Mouse (Mus musculus) kidney, embryonic 16.5 days (tissue): ENCODE data around the gene Wnt3a. TPM values are rescaled to one million over a fixed set of nuclear protein-coding genes. Genes with fewer than 3 reads are reported as not detected.

Experiments used
- ATAC-seq: fragments of 200-750 bp; cut with Nextera tagmentation; 2 replicates; pipeline ENCODE4 v1.8.0; 2017; ENCODE audit warnings: moderate TSS enrichment; ENCODE audit not compliant: low FRiP score, low TSS enrichment
- H3K27ac ChIP-seq: fragments of 300-500 bp; sonication (generic); 2 replicates; pipeline ENCODE4 v1.5.1; 2014; ENCODE audit warnings: low read length
- H3K27me3 ChIP-seq: fragments of 300-500 bp; sonication (generic); 2 replicates; pipeline ENCODE4 v1.6.1; 2014; ENCODE audit warnings: low read length, control low read depth, mixed read lengths; ENCODE audit not compliant: insufficient read depth
- H3K36me3 ChIP-seq: fragments of 300-500 bp; sonication (generic); 2 replicates; pipeline ENCODE4 v1.6.1; 2014; ENCODE audit warnings: low read length, control low read depth, mixed read lengths; ENCODE audit not compliant: insufficient read depth
- H3K4me1 ChIP-seq: fragments of 300-500 bp; sonication (generic); 2 replicates; pipeline ENCODE4 v1.6.1; 2014; ENCODE audit warnings: low read length, control low read depth, mixed read lengths; ENCODE audit not compliant: insufficient read depth
- H3K4me2 ChIP-seq: fragments of 300-500 bp; sonication (generic); replicated peaks from 2 replicates; pipeline ENCODE4 v1.6.1; 2014; ENCODE audit warnings: low read depth, low read length
- H3K4me3 ChIP-seq: fragments of 300-500 bp; sonication (generic); 2 replicates; pipeline ENCODE4 v1.5.1; 2014; ENCODE audit warnings: mild to moderate bottlenecking, low read length
- H3K9ac ChIP-seq: fragments of 300-500 bp; sonication (generic); replicated peaks from 2 replicates; pipeline ENCODE4 v1.6.1; 2014; ENCODE audit warnings: low read length
- H3K9me3 ChIP-seq: fragments of 300-500 bp; sonication (generic); 2 replicates; pipeline ENCODE4 v1.6.1; 2016; ENCODE audit warnings: low read length, control low read depth
- WGBS: fragments of 180-500 bp; shearing (Covaris S2); extraction: QIAGEN DNeasy Blood & Tissue Kit; methylation state at CpG from one replicate; pipeline ENCODE4 v1.1.7; 2014; 5-methylcytosine and 5-hydroxymethylcytosine counted together
- polyA plus RNA-seq: library from polyadenylated mRNA; unstranded; fragments of >200 nt; fragmentation: Nextera tagmentation; extraction: Ambion mirVana; gene quantifications from 2 replicates; pipeline ENCODE4 v1.2.1, GENCODE M21; 2015

Gene Wnt3a
- polyA plus RNA-seq = not detected in 2 replicates

GRCm38 (mm10) chr11:59290702-59291303 is at the start of gene Wnt3a:
Wnt3a (minus strand) TSS chr11:59290752.
- Histone ChIP-seq H3K27me3 (peaks cover 83% of the 10 kb centered on the region), H3K27ac (no peak within 1 kb of the TSS), H3K9me3 (no peaks in the 10 kb centered on the region), H3K4me1 (peaks cover 9% of the 10 kb centered on the region; the same call in 1 of the 2 replicates), H3K36me3 (no peaks in the 10 kb centered on the region), H3K9ac (no peak within 1 kb of the TSS), H3K4me3 (peak within 1 kb of the TSS; percentile 39), H3K4me2 (peak within 1 kb of the TSS; percentile 54)
- ATAC-seq = no peak
- WGBS = 1% methylated on average over 26 of the region's 60 CpGs

GRCm38 (mm10) chr11:59338736-59339120 is 48.2 kb upstream of the Wnt3a start:
- 92% methylated on average over 2 of the region's 2 CpGs for WGBS
- Histone ChIP-seq H3K9me3 (no peaks in the 10 kb centered on the region), H3K27me3 (no peaks in the 10 kb centered on the region), H3K4me1 (0 out of 2 replicates have a peak, but pooled peaks cover 5% of the 10 kb centered on the region), H3K9ac (no peak overlapping the region), H3K36me3 (no peaks in the 10 kb centered on the region), H3K4me3 (no peak overlapping the region), H3K4me2 (no peak overlapping the region), H3K27ac (no peak overlapping the region)
- ATAC-seq = no peak

- no peak; the same call in 1 of the 2 replicates for ATAC-seq
- Histone ChIP-seq H3K27ac (no peak overlapping the region), H3K4me1 (peaks cover 7% of the 10 kb centered on the region; the same call in 1 of the 2 replicates), H3K27me3 (no peaks in the 10 kb centered on the region), H3K4me3 (no peak overlapping the region), H3K9me3 (no peaks in the 10 kb centered on the region), H3K9ac (no peak overlapping the region), H3K4me2 (no peak overlapping the region), H3K36me3 (no peaks in the 10 kb centered on the region)
- 51% methylated on average over 13 of the region's 13 CpGs for WGBS
These were observed 47.6 kb upstream of the Wnt3a start for GRCm38 (mm10) chr11:59337955-59338735.

GRCm38 (mm10) chr11:59336381-59336780 is 45.8 kb upstream of the Wnt3a start:
- Histone ChIP-seq H3K9ac (no peak overlapping the region), H3K4me3 (no peak overlapping the region), H3K36me3 (no peaks in the 10 kb centered on the region), H3K27ac (no peak overlapping the region), H3K27me3 (no peaks in the 10 kb centered on the region), H3K9me3 (no peaks in the 10 kb centered on the region), H3K4me2 (no peak overlapping the region), H3K4me1 (peaks cover 12% of the 10 kb centered on the region; the same call in 1 of the 2 replicates)
- peak; percentile 41; the same call in 1 of the 2 replicates for ATAC-seq
- 12% methylated on average over 1 of the region's 1 CpGs for WGBS

- Histone ChIP-seq H3K9ac (no peak overlapping the region), H3K27ac (no peak overlapping the region), H3K4me1 (peaks cover 12% of the 10 kb centered on the region; the same call in 1 of the 2 replicates), H3K4me2 (no peak overlapping the region), H3K36me3 (no peaks in the 10 kb centered on the region), H3K4me3 (no peak overlapping the region), H3K27me3 (no peaks in the 10 kb centered on the region), H3K9me3 (no peaks in the 10 kb centered on the region)
- ATAC-seq = no peak
- WGBS = 50% methylated on average over 2 of the region's 2 CpGs
These were observed 45.4 kb upstream of the Wnt3a start for GRCm38 (mm10) chr11:59335942-59336341.

- peaks cover 14% of the 10 kb centered on the region; the same call in 1 of the 2 replicates for H3K4me1 ChIP-seq
- ATAC-seq = no peak
- WGBS = 81% methylated on average over 4 of the region's 4 CpGs
These were observed 44.6 kb upstream of the Wnt3a start for GRCm38 (mm10) chr11:59335150-59335549.

GRCm38 (mm10) chr11:59332938-59333337 is 42.4 kb upstream of the Wnt3a start:
- Histone ChIP-seq H3K4me3 (no peak overlapping the region), H3K27ac (no peak overlapping the region), H3K36me3 (no peaks in the 10 kb centered on the region), H3K4me1 (peaks cover 25% of the 10 kb centered on the region), H3K9ac (no peak overlapping the region), H3K27me3 (no peaks in the 10 kb centered on the region), H3K9me3 (no peaks in the 10 kb centered on the region), H3K4me2 (no peak overlapping the region)
- no peak for ATAC-seq
- WGBS = 28% methylated on average over 9 of the region's 9 CpGs

More at GRCm38 (mm10) chr11:59335150-59335549, 44.6 kb upstream of the Wnt3a start:
- no peak overlapping the region for H3K9ac ChIP-seq
- no peaks in the 10 kb centered on the region for H3K9me3 ChIP-seq
- H3K36me3 ChIP-seq = no peaks in the 10 kb centered on the region
- H3K27ac ChIP-seq = no peak overlapping the region
- H3K4me2 ChIP-seq = no peak overlapping the region
- no peaks in the 10 kb centered on the region for H3K27me3 ChIP-seq
- no peak overlapping the region for H3K4me3 ChIP-seq

GRCm38 (mm10) chr11:59331167-59331869 is 40.8 kb upstream of the Wnt3a start:
- H3K9ac ChIP-seq = no peak overlapping the region
- peaks cover 24% of the 10 kb centered on the region for H3K4me1 ChIP-seq
- 83% methylated on average over 16 of the region's 16 CpGs for WGBS
- H3K4me2 ChIP-seq = no peak overlapping the region
- no peaks in the 10 kb centered on the region for H3K9me3 ChIP-seq
- no peaks in the 10 kb centered on the region for H3K27me3 ChIP-seq
- peak; percentile 26 for ATAC-seq
- H3K27ac ChIP-seq = no peak overlapping the region
- H3K36me3 ChIP-seq = no peaks in the 10 kb centered on the region
- H3K4me3 ChIP-seq = no peak overlapping the region

GRCm38 (mm10) chr11:59330560-59330959 is 40.0 kb upstream of the Wnt3a start:
- no peak overlapping the region for H3K4me2 ChIP-seq
- H3K9ac ChIP-seq = no peak overlapping the region
- WGBS = 46% methylated on average over 5 of the region's 5 CpGs
- peaks cover 24% of the 10 kb centered on the region for H3K4me1 ChIP-seq
- H3K36me3 ChIP-seq = no peaks in the 10 kb centered on the region
- peak; percentile 29; the same call in 1 of the 2 replicates for ATAC-seq
- H3K9me3 ChIP-seq = no peaks in the 10 kb centered on the region
- no peak overlapping the region for H3K4me3 ChIP-seq
- no peaks in the 10 kb centered on the region for H3K27me3 ChIP-seq
- H3K27ac ChIP-seq = no peak overlapping the region
